Comparison of ENCODE assay signal across 27 mouse cellular contexts in genomic region chr11:108117360-108118050, GRCm38 (mm10).
DNase-seq lines count a peak whose midpoint lies in the region; ATAC-seq and TF ChIP-seq lines count a peak whose summit lies in the region.
"Had no signal": no experiment of that assay in that cellular context is flagged by ENCODE, and none has a peak within 500 bp of the region (broad histone marks: within the 10 kb centered on the region; RNA-seq: fewer than 3 reads in every experiment).

No protein-coding gene starts in this region.

- H3K27me3 ChIP-seq in lung, embryonic 16.5 days (ENCODE audit: control insufficient read depth, insufficient read depth, low read depth, low read length) = no peaks in the 10 kb centered on the region
- H3K27me3 ChIP-seq: heart, embryonic 13.5 days; kidney, embryonic 15.5 days; neural tube, embryonic 13.5 days; stomach, embryonic 15.5 days had no signal

- H3K4me1 ChIP-seq in lung, adult 2 months (ENCODE audit: control insufficient read depth, insufficient read depth, low read length) = peaks cover 4% of the 10 kb centered on the region; the same call in 1 of the 2 replicates
- H3K4me1 ChIP-seq in lung, embryonic 16.5 days (replicated peaks; ENCODE audit: control insufficient read depth, insufficient read depth, low read length) = peaks cover 18% of the 10 kb centered on the region; the same call in 1 of the 2 replicates
- H3K4me1 ChIP-seq: midbrain, embryonic 10.5 days; neural tube, embryonic 13.5 days; stomach, embryonic 15.5 days had no signal

- no peak for TF ChIP-seq CTCF in lung, adult 2 months (IDR thresholded peaks at IDR 0.05; ENCODE audit: insufficient read depth, low read length)

- TF ChIP-seq POLR2A in lung, adult 2 months (IDR thresholded peaks at IDR 0.05; ENCODE audit: borderline replicate concordance, extremely low read depth, low read depth, low read length) = no peak

- 68% methylated on average over 10 of the region's 10 CpGs for WGBS in lung, adult 2 months
- WGBS in lung, embryonic 16.5 days = 48% methylated on average over 10 of the region's 10 CpGs

- no peak overlapping the region for H3K27ac ChIP-seq in lung, embryonic 16.5 days (ENCODE audit: low read length)
- H3K27ac ChIP-seq: gastrocnemius, adult 2 months; hindbrain, embryonic 14.5 days; kidney, embryonic 15.5 days; left cerebral cortex, adult 2 months; macrophage; midbrain, embryonic 10.5 days; neural tube, embryonic 13.5 days; stomach, embryonic 15.5 days had no signal

- no peak overlapping the region for H3K4me3 ChIP-seq in lung, adult 2 months (replicated peaks; ENCODE audit: extremely low read depth, low read depth, low read length)
- no peak overlapping the region for H3K4me3 ChIP-seq in lung, embryonic 16.5 days (ENCODE audit: low read length)
- H3K4me3 ChIP-seq: gastrocnemius, adult 2 months; heart, embryonic 13.5 days; kidney, embryonic 15.5 days; left cerebral cortex, adult 2 months; midbrain, embryonic 10.5 days; neural tube, embryonic 13.5 days; stomach, embryonic 15.5 days had no signal

- no peak overlapping the region for H3K9ac ChIP-seq in lung, embryonic 16.5 days (ENCODE audit: low read length)
- H3K9ac ChIP-seq: forebrain, postnatal 0 days; heart, embryonic 13.5 days; hindbrain, embryonic 14.5 days; kidney, embryonic 15.5 days; neural tube, embryonic 13.5 days; stomach, embryonic 15.5 days had no signal

- DNase-seq in lung, adult 18-20 months = peak; percentile 29 to 45
- no peak for DNase-seq in lung, adult 2 months
- DNase-seq in cerebellum, adult 9-11 months = peak; percentile 51
- DNase-seq in gastrocnemius, postnatal 10 days = no peak
- no peak for DNase-seq in adipocyte (ENCODE audit: low spot score)
- no peak for DNase-seq in gastrocnemius, postnatal 4 days (ENCODE audit: low spot score in 2 of 2)
- DNase-seq: embryo, embryonic 11 days; forebrain, postnatal 0 days; gastrocnemius, adult 2 months; heart, adult 18-20 months; heart, postnatal 36 days; kidney, postnatal 4 days; layer of hippocampus, adult 9-11 months; right cerebral cortex, postnatal 14 days; spleen, adult 18-20 months; thymus, adult 2 months had no signal

- peak; percentile 85 for ATAC-seq in lung, embryonic 16.5 days (ENCODE audit: low read depth)
- ATAC-seq: forebrain, postnatal 0 days; intestine, postnatal 0 days had no signal

- H3K9me3 ChIP-seq in lung, embryonic 16.5 days (ENCODE audit: control insufficient read depth, low read length) = no peaks in the 10 kb centered on the region
- H3K9me3 ChIP-seq: heart, embryonic 13.5 days; kidney, embryonic 15.5 days; midbrain, embryonic 10.5 days; neural tube, embryonic 13.5 days; stomach, embryonic 15.5 days had no signal

- no peaks in the 10 kb centered on the region for H3K36me3 ChIP-seq in lung, embryonic 16.5 days (ENCODE audit: control insufficient read depth, insufficient read depth, low read length)
- H3K36me3 ChIP-seq: heart, embryonic 13.5 days; kidney, embryonic 15.5 days; midbrain, embryonic 10.5 days; neural tube, embryonic 13.5 days; stomach, embryonic 15.5 days had no signal

- no peak overlapping the region for H3K4me2 ChIP-seq in lung, embryonic 16.5 days (ENCODE audit: low read depth, low read length)
- H3K4me2 ChIP-seq: heart, embryonic 13.5 days; hindbrain, embryonic 14.5 days; kidney, embryonic 15.5 days; liver, embryonic 11.5 days; neural tube, embryonic 13.5 days; stomach, embryonic 15.5 days had no signal

Comparison
In these comparisons a context has a peak if more than half of its experiments do, and no peak if none do; other contexts are left out.
1. DNase-seq: peak in lung, adult 18-20 months (2 of 2) and cerebellum, adult 9-11 months (single experiment); none in lung, adult 2 months (single experiment), gastrocnemius, postnatal 10 days (single experiment), adipocyte (single experiment) and gastrocnemius, postnatal 4 days (0 of 2).